Mouse (Mus musculus) naive thymus-derived CD4-positive, alpha-beta T cell, adult 2 months (primary cell): ENCODE measurements at regions not wholly inside any gene's neighbourhood (a gene's known extent, or its start where the extent isn't known, plus 50 kb on each side); places are given as distances from the start of the nearest gene placed in this dataset.

Source experiments
- DNase-seq: peaks from one replicate; pipeline ENCODE4 v3.0.0-alpha.2; 2011; ENCODE audit warnings: low read depth

DNA sequence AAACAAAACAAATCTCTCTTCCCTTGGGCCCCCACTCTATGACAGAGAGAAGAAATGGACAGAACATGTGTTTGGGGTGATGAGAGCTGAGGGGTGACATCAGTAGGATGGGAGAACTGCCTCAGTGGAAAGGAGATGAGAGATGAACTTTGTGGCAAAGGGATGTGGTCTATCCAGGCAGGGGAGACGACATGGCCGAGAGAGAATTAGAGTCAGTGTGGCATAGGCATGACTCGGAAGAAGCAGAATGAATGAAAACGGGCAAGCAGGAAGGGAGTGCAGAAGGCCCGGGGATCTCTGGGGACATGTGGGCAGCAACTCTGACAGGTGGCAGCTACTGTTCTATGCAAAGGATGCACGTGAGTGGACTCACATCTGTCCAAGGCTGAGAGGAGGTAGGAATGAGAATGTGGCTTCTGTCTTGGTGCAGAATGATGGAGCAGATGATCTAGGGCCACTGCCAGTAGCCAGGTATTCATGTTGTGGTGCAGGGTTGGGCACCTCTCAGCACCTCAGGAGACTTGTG lies 113.4 kb downstream of the Ets2 start:
- DNase-seq = no peak

DNA sequence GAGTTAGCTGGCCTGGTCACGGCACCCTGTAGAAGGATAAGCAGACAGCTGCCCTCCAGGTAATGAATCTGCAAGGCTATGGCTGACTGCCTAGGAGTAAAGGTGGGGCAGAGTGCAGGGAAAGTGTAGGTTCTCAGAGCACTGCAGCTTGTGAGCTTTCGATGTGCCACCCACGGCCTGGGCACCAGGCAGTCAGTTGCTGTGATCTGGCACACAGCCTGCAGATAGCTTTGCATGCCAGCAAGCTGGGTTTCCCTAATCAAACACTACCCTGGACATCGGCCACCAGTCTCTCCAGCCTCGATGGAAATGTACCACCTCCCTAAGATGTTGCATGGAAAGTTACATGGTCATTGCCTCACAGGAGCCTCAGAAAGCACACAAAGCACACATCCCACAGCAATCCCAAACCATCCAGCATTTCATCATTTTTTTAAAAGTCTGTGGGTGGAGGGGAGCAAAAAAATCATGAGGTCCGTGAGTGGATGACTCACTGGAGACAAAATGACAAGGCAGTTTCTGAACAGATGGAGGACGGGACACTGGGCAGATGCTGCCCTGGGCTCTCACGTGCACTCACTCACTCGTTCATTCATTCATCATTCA lies 112.7 kb downstream of the Ets2 start:
- peak; percentile 29 for DNase-seq

DNA sequence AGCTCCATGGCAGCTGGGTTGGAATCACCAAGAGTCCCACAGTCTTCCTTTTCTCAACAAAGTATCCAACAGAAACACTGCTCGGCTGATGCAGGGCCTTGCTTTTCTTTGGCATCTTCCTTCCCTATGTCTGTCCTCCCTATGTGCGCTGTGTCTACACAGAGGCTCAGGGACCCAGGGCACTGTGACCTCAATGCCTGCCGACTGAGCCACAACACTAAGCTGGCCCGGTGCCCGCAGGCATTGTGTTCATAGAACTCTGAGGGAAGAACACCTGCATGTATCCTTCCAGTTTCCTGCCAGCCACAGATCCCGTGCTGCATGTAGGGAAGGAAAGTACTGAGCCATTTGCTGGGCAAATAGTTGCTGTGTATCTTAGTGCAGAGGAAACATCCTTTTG lies 109.2 kb downstream of the Ets2 start:
- DNase-seq = peak; percentile 53

DNA sequence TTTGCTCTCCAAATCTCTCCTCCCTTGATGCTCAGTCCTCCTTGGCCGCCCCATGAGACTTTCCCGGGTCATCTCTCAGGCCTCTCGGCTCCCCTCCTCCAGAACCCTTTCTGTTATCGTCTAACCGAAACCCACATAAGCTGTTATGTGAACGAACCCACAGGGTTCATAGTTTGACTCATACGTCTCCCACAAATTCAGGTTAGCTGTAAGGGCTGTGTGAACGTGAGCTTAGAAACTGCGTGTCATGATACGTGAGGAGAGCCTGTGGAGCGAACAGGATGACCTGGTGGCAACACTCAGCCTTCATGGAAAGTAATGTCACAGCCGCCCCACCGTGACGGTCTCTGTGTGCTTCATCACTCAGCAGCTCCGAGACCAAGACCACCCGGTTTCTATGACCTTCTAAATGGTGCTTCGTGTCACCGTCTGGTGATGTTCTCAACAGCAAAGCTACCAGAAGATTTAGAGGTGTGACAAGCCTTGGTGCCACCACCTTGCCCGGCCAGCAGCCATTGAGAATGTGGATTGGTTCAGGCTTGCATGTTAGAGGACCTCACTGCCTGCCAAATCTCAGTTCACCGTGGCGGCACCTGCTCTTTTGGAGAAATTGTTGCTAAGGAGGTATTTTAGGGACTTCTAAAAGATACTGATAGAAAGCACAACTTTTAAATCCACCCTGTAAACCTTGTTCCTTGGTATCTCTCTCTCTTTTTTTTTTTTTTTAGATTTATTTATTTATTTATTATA lies 107.4 kb downstream of the Ets2 start:
- no peak for DNase-seq

DNA sequence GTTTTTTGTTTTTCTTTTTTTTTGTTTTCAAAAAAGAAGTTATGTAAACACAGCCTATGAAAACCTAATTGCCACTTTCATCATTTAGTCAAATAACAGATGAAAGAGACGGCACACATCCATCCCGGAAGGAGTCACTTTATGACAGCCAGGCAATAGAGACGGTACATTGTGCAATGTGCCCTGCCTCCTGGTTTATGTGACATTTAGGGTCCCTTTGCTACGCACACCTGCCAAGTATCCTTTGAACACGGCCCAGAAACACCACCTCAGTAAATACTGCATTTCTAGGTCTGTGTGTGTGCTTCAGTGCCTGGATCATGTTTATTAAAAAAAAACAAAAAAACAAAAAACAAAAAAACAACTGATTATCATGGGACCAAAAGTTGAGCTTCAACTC lies 104.6 kb downstream of the Ets2 start:
- DNase-seq = peak; percentile 35

DNA sequence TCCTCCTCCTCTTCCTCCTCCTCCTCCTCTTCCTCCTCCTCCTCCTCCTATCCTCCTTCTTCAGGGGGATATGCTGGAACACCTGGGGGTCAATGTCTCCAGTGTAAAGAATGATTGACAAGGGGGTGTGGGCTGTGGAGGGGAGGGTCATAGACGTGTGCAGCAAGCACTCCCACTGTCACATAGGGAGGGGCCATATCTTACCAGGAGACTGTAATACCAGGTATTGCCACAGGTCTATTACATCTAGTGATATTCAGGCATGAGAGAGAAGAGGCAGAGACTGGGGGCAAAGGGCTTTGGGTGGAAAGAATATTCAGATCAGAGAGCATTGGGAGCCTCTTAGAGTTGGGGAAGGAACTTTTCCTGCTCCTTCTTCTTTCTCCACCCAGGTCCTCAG lies 102.3 kb downstream of the Ets2 start:
- DNase-seq = peak; percentile 44

DNA sequence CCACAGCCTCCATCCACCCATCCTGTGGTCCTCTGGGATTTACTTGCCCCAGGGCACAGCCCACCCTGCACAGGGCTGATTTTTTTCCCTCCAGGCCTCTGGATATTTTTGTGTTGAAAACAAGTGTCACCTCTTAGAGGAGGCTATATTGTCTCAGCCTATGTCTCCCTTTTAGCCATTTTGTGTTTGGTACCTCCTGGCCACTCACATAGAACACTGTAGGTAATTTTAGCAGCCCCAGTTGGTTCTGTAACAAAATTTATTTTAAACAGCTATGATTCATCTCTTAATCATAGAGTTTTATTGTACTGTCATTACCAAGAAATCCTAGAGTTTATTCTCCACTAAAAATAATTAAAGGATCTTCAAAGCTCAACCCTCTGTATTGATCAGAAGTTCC lies 100.8 kb downstream of the Ets2 start:
- no peak for DNase-seq

DNA sequence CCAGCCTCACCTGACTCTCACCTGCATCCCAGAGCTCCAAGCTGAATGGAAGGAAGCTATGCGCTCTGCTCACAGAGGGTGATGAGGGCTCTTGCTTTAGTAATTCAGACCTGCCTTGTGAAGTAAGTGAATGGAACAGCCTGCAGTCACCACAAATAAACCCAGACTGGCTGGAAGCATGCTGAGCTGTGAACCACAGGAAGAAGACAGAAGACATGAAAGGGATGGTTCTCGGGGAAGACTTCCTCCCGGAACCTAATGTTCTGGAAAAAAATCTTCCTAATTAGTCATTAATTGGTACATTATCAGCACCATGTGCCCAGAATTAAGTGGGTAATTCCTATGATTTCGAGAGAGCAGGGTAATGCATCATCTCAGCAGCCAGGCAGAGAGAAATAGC lies 100.3 kb downstream of the Ets2 start:
- DNase-seq = no peak

DNA sequence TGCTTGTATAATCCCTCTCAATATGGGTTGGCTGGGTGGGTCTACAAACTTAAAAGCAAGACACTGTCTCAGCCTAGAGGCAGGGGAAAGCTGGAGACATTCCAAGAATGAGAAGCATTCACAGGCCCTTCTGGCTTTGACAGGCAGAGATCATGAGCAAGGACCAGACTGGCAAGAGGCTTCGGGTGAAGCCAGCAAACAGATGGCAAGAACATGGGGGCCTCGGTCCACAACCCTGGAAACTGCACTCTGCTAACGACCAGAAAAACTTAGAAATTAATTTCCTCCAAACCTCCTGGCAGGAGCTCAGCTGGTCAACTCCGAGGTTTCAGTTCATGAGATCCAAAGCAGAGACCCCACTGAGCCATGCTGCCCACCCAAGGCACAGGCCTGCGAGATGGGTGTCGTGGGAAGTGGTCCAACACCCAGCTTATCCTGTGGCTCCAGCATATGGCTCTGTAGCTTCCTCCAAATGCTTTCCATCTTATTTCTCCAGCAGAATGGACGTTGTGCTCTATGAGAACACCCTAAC lies 99.1 kb downstream of the Ets2 start:
- no peak for DNase-seq

DNA sequence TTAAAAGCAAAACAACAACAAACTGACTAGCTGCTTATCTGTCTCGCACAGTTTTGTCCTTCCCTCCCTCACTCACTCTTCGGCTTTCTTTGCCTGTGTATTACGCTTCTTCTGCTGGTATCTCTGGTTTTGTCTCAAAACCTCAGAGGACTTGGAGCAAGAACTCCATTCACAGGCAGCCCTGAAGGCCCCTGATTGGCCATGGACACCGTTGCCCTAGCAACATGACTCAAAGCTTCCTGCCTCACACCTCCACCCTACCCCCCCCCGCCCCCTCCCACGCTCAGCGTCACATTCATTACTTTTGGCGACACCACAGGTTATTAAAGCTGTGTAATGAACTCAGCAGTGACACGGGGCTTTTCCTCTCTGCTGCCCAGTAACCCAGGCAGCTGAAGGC lies 96.7 kb downstream of the Ets2 start:
- peak; percentile 86 for DNase-seq

DNA sequence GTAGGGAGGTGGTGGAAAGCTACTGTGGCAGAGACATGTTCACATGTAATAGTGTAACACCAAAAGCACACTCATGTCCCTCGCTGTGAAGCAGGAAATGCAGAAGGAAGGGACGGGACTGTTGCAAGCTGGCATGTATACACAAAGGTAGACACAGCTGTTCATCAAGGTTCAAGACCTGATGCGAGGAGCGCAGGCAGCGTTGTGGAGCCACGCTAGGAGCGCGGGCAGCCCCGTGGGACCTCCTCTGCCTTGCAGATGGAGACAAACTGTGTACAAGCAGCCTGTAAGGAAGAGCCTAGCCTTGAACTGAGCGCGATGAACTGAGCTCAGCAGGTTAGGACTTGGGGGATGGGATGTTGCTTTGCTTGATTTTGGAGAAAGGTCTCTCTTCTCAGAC lies 96.2 kb downstream of the Ets2 start:
- no peak for DNase-seq

DNA sequence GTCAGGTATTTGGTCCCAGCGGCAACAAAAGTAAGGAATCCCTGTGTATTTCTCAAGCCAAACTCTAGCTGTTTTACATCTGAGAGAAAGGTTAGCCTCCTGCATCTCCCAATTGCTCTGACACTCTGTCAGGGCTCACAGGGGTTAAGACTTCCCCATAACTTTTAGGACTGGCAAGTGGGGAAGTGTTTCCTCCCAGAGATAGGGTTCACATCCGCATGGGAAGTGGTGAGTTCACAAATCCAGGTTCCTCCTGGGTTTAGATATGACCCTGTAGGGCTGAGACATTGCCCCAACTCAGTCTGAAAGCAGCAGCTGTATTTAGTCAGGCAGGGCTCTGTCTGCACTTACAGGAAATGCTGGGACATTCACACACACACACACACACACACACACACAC lies 95.3 kb downstream of the Ets2 start:
- no peak for DNase-seq

DNA sequence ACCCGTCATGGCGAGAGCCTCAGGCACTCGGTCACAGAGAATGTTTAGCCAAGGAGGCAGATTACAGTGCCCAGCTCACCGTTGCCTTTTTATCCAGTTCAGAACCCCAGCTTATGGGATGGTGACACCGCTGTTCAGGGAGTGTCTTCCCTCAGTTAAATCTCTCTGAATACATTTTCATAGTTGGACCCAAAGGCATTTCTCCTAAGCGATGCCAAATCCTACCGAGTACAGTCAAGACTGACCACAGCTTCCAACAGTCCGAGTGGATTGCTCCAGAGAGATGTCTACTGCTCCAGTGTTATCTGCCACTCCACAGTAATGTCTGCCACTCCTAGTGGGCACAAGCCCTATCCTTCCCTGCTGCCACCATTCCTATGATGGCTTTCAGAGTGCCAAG lies 93.0 kb downstream of the Ets2 start:
- DNase-seq = no peak

DNA sequence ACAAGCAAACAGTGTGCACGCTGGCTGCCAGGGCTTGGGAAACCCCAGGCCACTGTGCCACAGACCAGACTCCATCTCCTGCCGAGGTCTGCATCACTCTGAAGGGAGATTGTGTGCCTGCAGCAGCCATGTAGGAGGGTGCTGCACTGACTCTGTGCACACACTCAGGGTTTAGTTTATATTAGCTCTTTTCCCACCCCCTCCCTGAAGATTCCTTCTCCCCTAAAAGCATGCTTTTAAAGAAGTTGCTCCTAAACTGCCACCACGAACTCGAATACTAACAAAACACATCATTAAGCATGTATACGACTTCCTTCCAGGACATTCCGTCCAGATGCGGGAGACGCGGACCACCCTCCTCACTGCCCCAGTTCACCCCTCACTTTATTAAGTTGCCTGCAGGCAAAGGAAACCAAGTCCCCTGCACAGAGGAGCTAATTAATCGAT lies 92.4 kb downstream of the Ets2 start:
- DNase-seq = no peak

DNA sequence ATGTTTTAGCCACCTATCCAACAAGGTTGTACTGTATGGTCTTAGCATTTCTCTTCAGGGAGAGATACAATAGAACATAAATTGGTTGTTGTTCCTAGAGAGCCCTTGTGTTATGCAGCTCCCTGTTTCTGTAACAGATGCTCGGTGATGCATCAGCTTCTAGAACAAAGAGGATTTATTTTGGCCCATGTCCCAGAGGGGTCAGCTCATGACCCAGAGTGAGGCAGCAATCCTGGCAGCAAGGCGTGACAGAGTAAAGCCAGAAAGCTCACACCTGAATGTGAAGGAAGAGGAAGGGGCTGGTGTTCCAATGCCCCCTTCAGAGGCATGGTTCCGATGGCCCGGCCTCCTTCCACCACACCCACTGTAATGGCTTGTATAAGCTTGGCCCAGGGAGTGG lies 88.8 kb downstream of the Ets2 start:
- DNase-seq = no peak

DNA sequence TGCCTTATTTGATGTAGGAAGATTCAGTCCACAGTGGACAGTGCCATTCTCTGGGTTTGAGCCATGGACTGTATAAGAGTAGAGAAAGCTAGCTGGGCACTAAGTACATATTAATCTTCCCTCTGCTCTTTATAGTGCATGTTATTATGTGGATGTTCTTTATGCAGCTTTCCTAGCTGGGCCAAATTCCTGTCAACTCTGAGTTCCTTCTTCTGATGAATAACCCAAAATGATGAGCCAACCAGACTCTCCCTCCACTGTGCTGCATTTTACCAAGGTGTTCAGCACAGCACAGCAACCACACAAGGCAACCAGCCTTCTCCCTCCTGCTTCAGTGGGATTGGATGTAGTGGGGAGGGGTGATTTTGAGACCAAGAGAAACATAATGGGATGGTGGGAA lies 87.7 kb downstream of the Ets2 start:
- DNase-seq = no peak

DNA sequence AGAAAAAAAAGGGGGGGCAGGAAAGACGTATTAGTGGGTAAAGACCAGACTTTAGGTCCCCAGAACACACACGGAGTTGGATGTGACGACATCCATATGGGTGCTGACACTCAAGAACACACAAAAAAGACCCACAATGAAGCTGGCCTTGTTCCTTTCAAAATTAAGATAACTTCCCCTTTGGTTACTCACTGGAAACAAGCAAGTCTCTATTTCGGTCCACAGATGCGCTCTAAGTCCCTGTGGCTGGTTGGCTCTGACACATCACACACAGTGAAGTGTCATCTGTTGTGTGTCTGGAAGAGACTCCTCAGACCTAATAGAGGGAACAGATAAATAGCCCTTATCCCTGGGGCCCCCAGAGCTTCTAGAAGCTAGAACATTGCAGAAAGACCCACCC lies 79.8 kb downstream of the Ets2 start:
- no peak for DNase-seq

DNA sequence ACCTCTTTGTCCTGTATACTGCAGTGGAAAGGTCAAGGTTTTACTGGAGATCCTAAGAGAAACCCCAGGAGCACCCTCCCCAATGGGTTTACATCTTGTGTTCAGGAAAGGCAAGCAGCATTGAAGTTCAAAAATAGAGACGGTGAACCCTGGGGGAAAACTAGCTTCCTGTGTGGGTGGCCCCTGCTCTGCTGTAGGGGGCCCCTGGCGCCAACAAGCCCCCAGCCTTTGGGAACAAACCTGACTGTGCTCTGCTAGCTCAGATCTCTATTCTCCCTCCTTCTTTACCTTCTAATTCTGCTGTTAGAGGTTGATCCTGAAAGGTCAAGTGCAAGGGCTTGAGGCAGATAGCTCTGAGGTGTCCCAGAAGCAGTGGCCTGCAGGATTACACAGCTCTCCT lies 78.6 kb downstream of the Ets2 start:
- no peak for DNase-seq

DNA sequence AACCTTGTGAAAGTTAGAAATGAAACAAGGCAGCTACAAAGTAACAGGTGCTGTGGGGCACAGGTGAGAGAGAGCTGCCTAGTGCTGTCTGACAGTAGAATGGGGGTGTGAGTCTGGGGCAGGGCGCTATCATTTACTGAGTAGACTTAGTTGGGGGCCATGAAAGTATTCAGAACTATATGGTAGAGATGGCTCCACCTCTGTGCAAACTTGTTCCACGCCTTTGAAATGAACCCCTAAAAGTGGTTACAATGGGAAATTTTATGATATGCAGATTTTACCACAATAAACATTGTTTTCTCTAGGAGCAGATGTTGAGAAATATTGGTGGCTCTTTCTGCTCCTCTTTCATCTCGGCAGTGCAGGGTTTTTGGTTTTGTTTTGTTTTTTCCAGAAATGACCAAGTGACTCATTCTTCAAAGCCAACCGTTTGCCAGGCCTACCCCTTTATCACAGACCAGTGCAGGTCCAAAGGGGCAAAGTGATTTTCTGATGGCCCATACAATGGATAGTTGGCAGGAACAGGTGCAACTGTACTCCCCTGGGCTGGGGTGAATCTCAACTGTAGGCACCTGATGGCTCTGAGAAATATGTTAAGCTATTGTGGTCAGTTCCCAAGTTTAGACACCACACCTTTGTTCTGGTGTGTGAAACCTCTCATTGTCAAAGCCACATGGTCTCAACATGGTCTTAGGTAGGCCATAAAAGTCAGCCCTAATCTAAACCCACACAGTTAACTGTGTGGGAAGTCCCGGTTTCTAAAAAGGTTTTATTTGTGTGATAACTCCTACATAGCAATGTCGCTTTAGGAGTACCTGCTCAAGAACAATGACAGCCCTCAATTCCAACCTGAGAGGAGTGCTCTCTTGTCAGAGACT lies 77.2 kb downstream of the Ets2 start:
- DNase-seq = peak; percentile 48

DNA sequence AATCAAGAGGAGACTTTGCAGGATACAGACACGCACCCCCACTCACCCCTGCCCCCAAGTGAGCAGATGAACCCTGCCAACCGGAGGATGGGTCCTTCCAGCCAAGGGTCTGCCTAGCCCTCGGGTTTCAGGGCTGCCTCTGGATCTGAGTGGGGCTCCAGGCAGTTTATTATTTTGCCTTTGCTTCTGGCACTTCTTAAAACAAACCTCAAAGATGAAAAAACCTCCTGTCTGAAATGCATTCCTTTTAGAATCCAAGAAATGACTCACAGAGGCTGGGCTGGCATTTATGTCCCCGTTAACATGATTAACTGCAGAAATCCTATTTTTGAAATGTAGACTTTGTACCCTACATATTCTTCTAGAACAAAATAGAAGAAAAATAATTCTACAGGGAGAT lies 76.3 kb downstream of the Ets2 start:
- DNase-seq = no peak

DNA sequence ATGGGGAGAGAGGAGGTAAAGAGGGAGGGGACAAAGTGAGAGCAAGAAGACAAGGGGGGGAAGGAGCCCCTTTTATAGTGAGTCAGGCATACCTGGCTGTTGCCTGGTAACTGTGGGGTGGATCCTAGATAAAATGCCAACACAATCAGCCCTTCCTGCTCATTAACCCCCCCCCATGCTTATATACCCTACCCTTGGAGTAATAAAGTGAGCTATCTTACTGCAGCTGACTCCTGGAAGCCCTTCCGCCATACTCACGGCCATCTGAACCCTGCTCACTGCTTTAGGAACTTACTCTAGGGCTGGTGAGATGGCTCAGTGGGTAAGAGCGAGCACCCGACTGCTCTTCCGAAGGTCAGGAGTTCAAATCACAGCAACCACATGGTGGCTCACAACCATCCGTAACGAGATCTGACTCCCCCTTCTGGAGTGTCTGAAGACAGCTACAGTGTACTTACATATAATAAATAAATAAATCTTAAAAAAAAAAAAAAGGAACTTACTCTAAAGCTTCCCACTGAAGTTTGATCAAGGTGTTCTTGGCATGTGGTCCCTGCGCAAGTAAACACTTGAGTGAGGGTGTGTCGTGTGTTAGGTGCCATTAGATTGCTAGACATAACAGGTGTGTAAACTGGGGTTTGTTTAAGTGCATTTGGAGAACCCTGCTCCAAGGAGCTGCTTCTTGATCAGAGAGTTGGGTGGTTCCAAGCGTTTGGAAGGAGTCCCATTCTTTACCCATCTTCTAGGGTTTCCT lies 74.9 kb downstream of the Ets2 start:
- no peak for DNase-seq

DNA sequence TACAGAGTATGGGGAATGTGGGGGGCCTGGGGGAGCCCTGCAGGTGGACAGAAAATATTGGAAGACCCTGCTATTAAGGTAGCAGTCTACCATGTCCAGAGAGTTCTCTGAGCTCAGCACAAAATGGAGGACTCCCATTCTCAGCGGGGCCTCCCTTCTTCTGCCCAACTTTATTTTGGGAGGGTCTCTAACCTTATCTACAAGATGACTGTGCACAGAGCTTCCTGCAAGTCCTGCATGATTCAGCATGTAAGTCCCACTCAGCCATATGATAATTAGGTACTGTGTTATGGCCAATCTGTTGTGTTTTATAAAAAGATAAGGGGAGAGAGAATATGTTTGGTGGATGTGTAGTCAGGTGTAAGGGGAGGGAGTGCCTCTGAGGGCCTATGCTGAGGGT lies 74.1 kb downstream of the Ets2 start:
- DNase-seq = no peak
